Mouse (Mus musculus): Measurements from ENCODE around the gene AI837181.

AI837181 gene

GRCm38 (mm10) chr19:5418750-5419466, 6.0 kb upstream of the AI837181 start:
- no peak for DNase-seq

- DNase-seq = no peak
Measured at GRCm38 (mm10) chr19:5419630-5420029, 5.3 kb upstream of the AI837181 start.

DNA sequence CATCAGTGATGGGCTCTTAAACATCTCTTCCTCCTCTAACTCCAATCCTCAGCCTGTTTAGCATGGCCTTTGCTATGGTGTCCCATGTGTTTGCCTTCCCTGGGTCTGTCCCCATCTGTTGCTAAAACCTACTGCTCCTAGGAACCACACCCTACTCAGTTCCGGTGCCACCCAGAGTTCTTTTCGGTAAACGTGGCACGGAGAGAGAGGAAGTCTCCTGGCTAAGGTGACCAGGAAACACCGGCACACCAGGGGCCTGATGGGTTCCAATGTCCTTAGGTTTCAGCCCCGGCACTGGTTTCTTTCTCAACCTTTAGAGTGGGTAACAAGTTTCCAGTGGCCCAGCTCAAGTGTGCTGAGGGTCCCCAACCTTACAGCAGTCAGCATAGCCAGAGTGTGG, 4.4 kb upstream of the AI837181 start:
- DNase-seq = no peak

GRCm38 (mm10) chr19:5421784-5422183, 3.2 kb upstream of the AI837181 start:
- no peak for DNase-seq

DNA sequence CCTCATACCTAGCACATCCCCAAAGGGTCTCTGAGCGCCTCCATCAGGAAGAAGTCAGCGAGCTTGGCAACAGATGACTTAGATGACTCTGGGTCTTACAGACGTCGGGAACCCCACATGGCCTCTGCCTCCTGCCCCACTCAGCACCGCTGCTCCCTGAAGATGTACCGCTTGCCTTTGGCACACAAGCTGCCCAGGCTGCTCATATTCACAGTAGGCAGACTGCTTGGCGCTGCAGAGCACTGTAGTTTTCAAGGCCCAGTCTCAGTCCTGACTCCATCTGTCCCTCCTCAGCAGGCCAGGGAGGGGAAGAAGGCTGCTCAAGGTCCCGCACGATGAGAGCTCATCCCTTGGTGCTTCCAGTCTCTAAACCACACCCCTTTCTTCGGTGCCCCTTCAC, 2.7 kb upstream of the AI837181 start:
- no peak for DNase-seq

DNA sequence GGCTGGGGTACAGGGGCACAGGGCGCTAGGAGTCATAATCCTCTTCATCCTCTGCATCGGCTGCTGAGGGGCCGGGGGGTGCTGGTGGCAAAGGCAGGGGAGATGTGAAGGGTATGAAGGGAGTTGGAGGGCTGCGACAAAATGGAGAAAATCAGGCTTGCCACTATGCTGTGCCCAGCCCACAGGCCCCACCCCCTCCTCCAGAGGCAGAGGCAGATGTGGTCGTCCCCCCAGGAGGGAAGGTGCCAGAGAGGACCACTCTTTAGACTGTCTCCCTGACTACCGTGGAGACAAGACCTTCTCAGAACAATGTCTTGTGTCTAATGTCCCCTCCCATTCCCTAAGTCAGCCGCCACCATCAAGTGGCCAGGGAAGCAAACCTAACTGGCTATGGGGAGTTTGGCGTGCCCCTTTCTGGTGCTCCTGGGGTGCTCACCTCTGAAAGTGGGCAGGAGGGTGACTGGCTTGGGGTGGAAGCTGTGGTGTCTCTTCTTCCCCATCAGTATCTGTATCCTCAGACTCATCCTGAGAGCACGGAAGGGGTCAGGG, 2.0 kb upstream of the AI837181 start:
- no peak for DNase-seq

DNA sequence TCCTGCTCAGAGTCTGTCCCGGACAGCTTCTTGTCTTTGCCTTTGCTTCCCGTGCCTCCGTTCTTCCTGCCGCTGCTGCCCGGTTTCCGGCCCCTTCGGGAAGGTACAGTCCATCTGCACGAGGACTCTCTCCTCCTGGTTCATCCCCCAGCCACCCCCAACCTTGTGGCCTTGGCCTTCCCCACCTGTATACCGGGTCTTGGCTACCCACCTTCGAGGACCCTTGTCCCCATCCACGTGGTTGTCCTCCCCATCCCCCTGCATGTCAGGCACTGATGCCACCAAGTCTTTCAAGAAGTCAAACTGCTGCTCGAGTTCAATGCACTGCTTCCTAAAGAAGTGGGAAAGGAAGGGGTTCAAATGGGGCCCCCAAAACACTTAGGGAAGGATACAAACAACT, 1.4 kb upstream of the AI837181 start:
- DNase-seq = no peak

DNA sequence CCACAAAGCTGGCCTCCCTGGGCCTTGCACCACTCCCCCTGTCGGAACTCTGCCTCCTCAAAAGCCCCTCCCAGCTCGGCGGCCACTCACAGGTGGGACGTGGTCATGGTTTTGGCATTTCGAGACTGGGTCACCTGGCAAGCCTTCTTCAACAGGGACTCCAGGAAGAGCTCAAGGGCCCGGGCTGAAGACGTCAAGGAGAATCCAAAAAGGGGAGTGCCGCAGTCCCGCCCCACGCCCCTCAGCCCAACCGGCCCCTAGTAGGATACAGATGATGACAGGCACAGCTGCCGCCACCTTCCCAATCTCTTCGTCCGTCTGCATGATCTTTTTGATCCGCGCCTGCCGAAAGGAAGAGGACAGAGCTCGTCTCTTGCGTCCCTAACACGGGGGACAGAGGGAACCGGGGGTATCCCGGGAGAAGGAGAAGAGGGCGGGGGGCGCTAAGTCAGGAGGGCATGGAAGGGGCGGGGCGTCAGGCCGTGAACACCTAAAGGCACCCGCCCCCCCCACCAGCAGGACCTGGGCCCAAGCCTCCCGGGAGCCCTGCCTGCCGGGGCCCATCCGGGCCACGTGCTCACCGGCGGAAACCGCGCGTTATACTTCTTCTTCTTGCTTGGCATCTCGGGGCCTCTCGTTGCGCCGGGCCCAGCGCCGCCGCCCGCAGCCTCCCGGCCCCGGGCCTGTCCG, 707 bp upstream of the AI837181 start:
- peak; percentile 79 to 89 for DNase-seq

- DNase-seq = no peak
Measured at GRCm38 (mm10) chr19:5425906-5426565, 1.1 kb downstream of the AI837181 start.

- DNase-seq = no peak
Measured at GRCm38 (mm10) chr19:5426640-5427290, 1.8 kb downstream of the AI837181 start.

GRCm38 (mm10) chr19:5428083-5428482, 3.1 kb downstream of the AI837181 start:
- peak; percentile 60 to 65 for DNase-seq

DNA sequence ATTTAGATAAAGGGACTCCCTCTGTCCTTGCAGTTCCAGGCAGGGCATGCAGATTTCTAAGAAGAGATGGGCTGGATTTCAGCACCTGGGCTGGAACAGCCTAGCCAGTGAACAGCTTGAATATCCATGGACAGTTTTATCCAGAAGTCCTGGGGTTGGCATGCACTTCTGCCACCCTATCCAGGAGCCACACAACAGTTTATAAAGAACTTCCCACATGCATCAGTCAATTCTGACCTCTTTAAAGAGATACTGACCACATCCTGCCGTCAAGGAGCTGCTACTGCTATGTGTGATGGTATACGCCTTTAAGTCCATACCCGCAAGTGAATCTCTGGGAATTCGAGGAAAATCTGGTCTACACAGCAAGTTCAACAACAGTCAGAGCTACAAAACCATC, 4.3 kb downstream of the AI837181 start:
- no peak for DNase-seq

DNA sequence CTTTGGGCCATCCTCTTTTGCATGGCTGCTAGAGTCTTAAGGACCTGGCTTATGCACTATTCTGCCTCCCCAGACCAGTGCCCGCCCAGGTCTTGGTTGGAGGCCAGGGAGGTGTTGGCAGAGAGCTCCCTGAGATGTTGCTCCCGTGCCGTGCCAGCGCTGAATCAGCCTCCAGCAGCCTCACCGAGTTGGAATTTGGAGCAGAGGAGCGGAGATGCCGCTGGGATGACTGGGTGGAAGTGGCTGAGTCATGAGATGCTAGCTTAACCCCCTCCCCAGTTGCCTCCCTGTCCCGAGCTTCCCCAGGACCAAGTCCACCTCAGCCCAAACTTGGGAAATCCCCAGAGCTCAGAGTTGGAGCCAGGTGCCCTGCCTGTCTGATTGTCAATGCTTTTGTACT, 4.9 kb downstream of the AI837181 start:
- peak; percentile 84 to 88 for DNase-seq

- no peak for DNase-seq
Measured at GRCm38 (mm10) chr19:5430408-5430807, 5.5 kb downstream of the AI837181 start.

GRCm38 (mm10) chr19:5431911-5432464, 7.0 kb downstream of the AI837181 start:
- no peak for DNase-seq

GRCm38 (mm10) chr19:5432992-5433852, 8.3 kb downstream of the AI837181 start:
- DNase-seq = peak; percentile 75

GRCm38 (mm10) chr19:5433951-5434350, 9.0 kb downstream of the AI837181 start:
- no peak for DNase-seq

GRCm38 (mm10) chr19:5444371-5444908, 19.5 kb downstream of the AI837181 start:
- DNase-seq = no peak

DNA sequence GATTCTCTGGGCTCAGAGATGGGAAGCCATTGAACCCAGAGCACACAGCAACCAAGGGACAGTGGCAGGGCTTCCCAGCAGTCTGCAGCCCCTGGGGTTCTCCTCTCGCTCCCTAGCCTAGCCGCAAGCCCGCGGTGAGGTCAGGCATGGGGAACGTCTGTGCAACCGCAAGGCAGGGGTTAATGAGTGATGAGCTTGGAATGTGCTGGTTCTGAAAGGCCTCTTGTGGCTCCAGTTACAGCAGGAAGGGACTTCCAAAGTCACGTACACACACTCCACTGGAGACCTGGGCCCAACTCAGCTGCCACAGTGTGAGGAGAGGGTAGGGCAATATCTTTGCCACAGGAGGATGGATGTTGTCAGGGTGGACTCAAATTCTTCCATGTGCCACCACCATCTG, 20.0 kb downstream of the AI837181 start:
- peak; percentile 64 to 69 for DNase-seq

- DNase-seq = no peak
Measured at GRCm38 (mm10) chr19:5445747-5446146, 20.8 kb downstream of the AI837181 start.
